Mouse (Mus musculus) megakaryocyte, embryonic 14.5 days (primary cell): ENCODE data around the gene Pde4d.

ENCODE experiments used
- FLI1 ChIP-seq: IDR thresholded peaks from 2 replicates; pipeline ENCODE4 v1.6.1; 2012; ENCODE audit warnings: low read length, inconsistent platforms, mixed read lengths
- GATA1 ChIP-seq: IDR thresholded peaks from 3 replicates; pipeline ENCODE4 v1.6.1; 2012; ENCODE audit warnings: mixed read lengths, low read length, inconsistent platforms, borderline replicate concordance

GRCm38 (mm10) chr13:109902855-109903763 is 1453.4 kb downstream of the Pde4d start:
- TF ChIP-seq GATA1 (no peak), FLI1 (no peak)
